Mouse (Mus musculus) MEL (cell line): ENCODE data around the gene Tagap.

Experiments
- CHD2 ChIP-seq: IDR thresholded peaks from 2 replicates; pipeline ENCODE4 v1.6.1; 2011; ENCODE audit warnings: low read length, improper control_type of control experiment
- CTCF ChIP-seq, 3 experiments: IDR thresholded peaks in 2 of 3; conservative IDR thresholded peaks in 1 of 3; 2 replicates each; pipeline ENCODE4 v1.5.1; 2011 to 2012; ENCODE audit warnings: low read length in 3 of 3, low read depth in 2 of 3, mild to moderate bottlenecking in 2 of 3, improper control_type of control experiment in 1 of 3, inconsistent platforms in 1 of 3, mixed read lengths in 1 of 3, moderate library complexity in 1 of 3; ENCODE audit not compliant: control insufficient read depth in 1 of 3, insufficient read depth in 1 of 3, poor library complexity in 1 of 3, severe bottlenecking in 1 of 3
- ELF1 ChIP-seq: IDR thresholded peaks from 2 replicates; pipeline ENCODE4 v1.6.1; 2014; ENCODE audit warnings: low read depth, mild to moderate bottlenecking, inconsistent platforms, low read length, improper control_type of control experiment, moderate library complexity
- EP300 ChIP-seq, 2 experiments: IDR thresholded peaks; 2 replicates each; pipeline ENCODE4 v1.6.1; 2011; ENCODE audit warnings: improper control_type of control experiment in 2 of 2, low read length in 2 of 2, low read depth in 1 of 2, mild to moderate bottlenecking in 1 of 2
- ETS1 ChIP-seq: IDR thresholded peaks from 2 replicates; pipeline ENCODE4 v1.6.1; 2012; ENCODE audit warnings: low read depth, mild to moderate bottlenecking, inconsistent platforms, low read length, improper control_type of control experiment, moderate library complexity
- GABPA ChIP-seq: IDR thresholded peaks from 2 replicates; pipeline ENCODE4 v1.6.1; 2012; ENCODE audit warnings: low read depth, mild to moderate bottlenecking, inconsistent platforms, low read length, improper control_type of control experiment, moderate library complexity
- HCFC1 ChIP-seq: IDR thresholded peaks from 2 replicates; pipeline ENCODE4 v1.6.1; 2012; ENCODE audit warnings: low read depth, mild to moderate bottlenecking, inconsistent platforms, low read length, improper control_type of control experiment, moderate library complexity
- MYC ChIP-seq: IDR thresholded peaks from 2 replicates; pipeline ENCODE4 v1.6.1; 2011; ENCODE audit warnings: low read depth, mild to moderate bottlenecking, low read length, improper control_type of control experiment, moderate library complexity
- POLR2A ChIP-seq, 2 experiments: IDR thresholded peaks; 2 replicates each; pipeline ENCODE4 v1.6.1; 2011 to 2012; ENCODE audit warnings: low read length in 2 of 2, mild to moderate bottlenecking in 2 of 2, control low read depth in 1 of 2, improper control_type of control experiment in 1 of 2, low read depth in 1 of 2, moderate library complexity in 1 of 2; ENCODE audit not compliant: control insufficient read depth in 1 of 2, insufficient read depth in 1 of 2, poor library complexity in 1 of 2
- POLR2AphosphoS5 ChIP-seq: IDR thresholded peaks from 2 replicates; pipeline ENCODE4 v1.6.1; 2012; ENCODE audit warnings: low read depth, borderline replicate concordance, mild to moderate bottlenecking, inconsistent platforms, low read length, moderate library complexity, mixed read lengths
- RCOR1 ChIP-seq: IDR thresholded peaks from 2 replicates; pipeline ENCODE4 v1.6.1; 2012; ENCODE audit warnings: low read depth, mild to moderate bottlenecking, inconsistent platforms, low read length, improper control_type of control experiment
- USF1 ChIP-seq: IDR thresholded peaks from 2 replicates; pipeline ENCODE4 v1.6.1; 2014; ENCODE audit warnings: low read depth, mild to moderate bottlenecking, inconsistent platforms, low read length, improper control_type of control experiment, moderate library complexity
- ZC3H11A ChIP-seq: IDR thresholded peaks from 2 replicates; pipeline ENCODE4 v1.6.1; 2012; ENCODE audit warnings: low read depth, mild to moderate bottlenecking, inconsistent platforms, low read length, improper control_type of control experiment

GRCm38 (mm10) chr17:7905936-7906685 lies 19.7 kb upstream of the Tagap start:
- TF ChIP-seq ETS1 (no peak), CTCF (IDR thresholded peaks at IDR 0.05 in 2 of 3, conservative IDR thresholded peaks at IDR 0.05 in 1 of 3; ENCODE audit: control insufficient read depth in 1 of 3, insufficient read depth in 1 of 3, low read depth in 2 of 3, low read length in 3 of 3, poor library complexity in 1 of 3, severe bottlenecking in 1 of 3) (no peak), POLR2A (IDR thresholded peaks at IDR 0.05; ENCODE audit: control insufficient read depth in 1 of 2, insufficient read depth in 1 of 2, low read depth in 1 of 2, low read length in 2 of 2, poor library complexity in 1 of 2) (no peak), USF1 (no peak), POLR2AphosphoS5 (no peak), MYC (no peak), CHD2 (no peak), ELF1 (no peak), ZC3H11A (no peak), HCFC1 (no peak), EP300 (IDR thresholded peaks at IDR 0.05; ENCODE audit: low read depth in 1 of 2, low read length in 2 of 2) (no peak), RCOR1 (no peak), GABPA (no peak)
